Mouse (Mus musculus): ENCODE measurements at regions not wholly inside any gene's neighbourhood (a gene's known extent, or its start where the extent isn't known, plus 50 kb on each side); places are given as distances from the start of the nearest gene placed in this dataset.
"Not testable (repeated sequence)": the region's sequence is repeated elsewhere in the genome, so short reads cannot be mapped to it uniquely, and the experiment has no call there.

GRCm38 (mm10) chr6:66367263-66367662, 167.9 kb upstream of the Mad2l1 start:
- intact Hi-C loops (cut with DNase I): no loop called here
- H3K27ac ChIP-seq: no peak overlapping the region

GRCm38 (mm10) chr6:66381279-66381934, 153.8 kb upstream of the Mad2l1 start:
- no peak for TF ChIP-seq CTCF (IDR thresholded peaks at IDR 0.05)
- no peak for DNase-seq
- Histone ChIP-seq H3K27ac (no peak overlapping the region), H3K4me3 (no peak overlapping the region)
- intact Hi-C loops (cut with DNase I): no loop called here

More at GRCm38 (mm10) chr6:66367263-66367662, 167.9 kb upstream of the Mad2l1 start:
- TF ChIP-seq CTCF (IDR thresholded peaks at IDR 0.05): no peak
- peak; percentile 34 for DNase-seq
- no peak overlapping the region for H3K4me3 ChIP-seq

- H3K4me3 ChIP-seq: no peak overlapping the region
- no peak overlapping the region for H3K27ac ChIP-seq
- intact Hi-C loops (cut with DNase I): no loop called here
- no peak for TF ChIP-seq CTCF (IDR thresholded peaks at IDR 0.05)
- DNase-seq: no peak
Measured at GRCm38 (mm10) chr6:66382347-66383010, 152.7 kb upstream of the Mad2l1 start.

- TF ChIP-seq CTCF (IDR thresholded peaks at IDR 0.05): no peak
Measured at GRCm38 (mm10) chr6:66395147-66395546, 140.0 kb upstream of the Mad2l1 start.

GRCm38 (mm10) chr6:66397411-66397810, 137.8 kb upstream of the Mad2l1 start:
- no peak for TF ChIP-seq CTCF (IDR thresholded peaks at IDR 0.05)
- Histone ChIP-seq H3K27ac (no peak overlapping the region), H3K4me3 (no peak overlapping the region)
- DNase-seq: no peak
- intact Hi-C loops (cut with DNase I): no loop called here

More at GRCm38 (mm10) chr6:66395147-66395546, 140.0 kb upstream of the Mad2l1 start:
- DNase-seq: no peak
- intact Hi-C loops (cut with DNase I): no loop called here
- H3K4me3 ChIP-seq: no peak overlapping the region
- no peak overlapping the region for H3K27ac ChIP-seq

- TF ChIP-seq CTCF (IDR thresholded peaks at IDR 0.05): no peak
- DNase-seq: no peak
- intact Hi-C loops (cut with DNase I): no loop called here
Measured at GRCm38 (mm10) chr6:66398674-66399073, 136.5 kb upstream of the Mad2l1 start.

GRCm38 (mm10) chr6:66399091-66399755, 136.0 kb upstream of the Mad2l1 start:
- intact Hi-C loops (cut with DNase I): no loop called here
- no peak overlapping the region for H3K27ac ChIP-seq
- no peak for DNase-seq
- no peak overlapping the region for H3K4me3 ChIP-seq
- no peak for TF ChIP-seq CTCF (IDR thresholded peaks at IDR 0.05)

More at GRCm38 (mm10) chr6:66398674-66399073, 136.5 kb upstream of the Mad2l1 start:
- Histone ChIP-seq H3K27ac (no peak overlapping the region), H3K4me3 (no peak overlapping the region)

GRCm38 (mm10) chr6:66401468-66401867, 133.7 kb upstream of the Mad2l1 start:
- no peak for TF ChIP-seq CTCF (IDR thresholded peaks at IDR 0.05)
- H3K27ac ChIP-seq: no peak overlapping the region
- intact Hi-C loops (cut with DNase I): no loop called here
- 0 out of 2 replicates have a peak overlapping the region, but pooled peaks have one; percentile 11 for H3K4me3 ChIP-seq
- no peak for DNase-seq

- TF ChIP-seq CTCF (IDR thresholded peaks at IDR 0.05): no peak
- intact Hi-C loops (cut with DNase I): no loop called here
- 0 out of 2 replicates have a peak overlapping the region, but pooled peaks have one; percentile 11 for H3K4me3 ChIP-seq
- no peak for DNase-seq
- no peak overlapping the region for H3K27ac ChIP-seq
Measured at GRCm38 (mm10) chr6:66401868-66402440, 133.2 kb upstream of the Mad2l1 start.

GRCm38 (mm10) chr6:66414822-66415221, 120.4 kb upstream of the Mad2l1 start:
- Histone ChIP-seq H3K27ac (no peak overlapping the region), H3K4me3 (no peak overlapping the region)
- TF ChIP-seq CTCF (IDR thresholded peaks at IDR 0.05): no peak
- no peak for DNase-seq
- intact Hi-C loops (cut with DNase I): no loop called here

GRCm38 (mm10) chr6:66419452-66420041, 115.6 kb upstream of the Mad2l1 start:
- no peak for TF ChIP-seq CTCF (IDR thresholded peaks at IDR 0.05)

GRCm38 (mm10) chr6:66428370-66428769, 106.8 kb upstream of the Mad2l1 start:
- Histone ChIP-seq H3K27ac (no peak overlapping the region), H3K4me3 (no peak overlapping the region)
- no peak for DNase-seq
- TF ChIP-seq CTCF (IDR thresholded peaks at IDR 0.05): no peak
- intact Hi-C loops (cut with DNase I): no loop called here

More at GRCm38 (mm10) chr6:66419452-66420041, 115.6 kb upstream of the Mad2l1 start:
- Histone ChIP-seq H3K27ac (no peak overlapping the region), H3K4me3 (no peak overlapping the region)
- no peak for DNase-seq
- intact Hi-C loops (cut with DNase I): no loop called here

GRCm38 (mm10) chr6:66450408-66450807, 84.8 kb upstream of the Mad2l1 start:
- intact Hi-C loops (cut with DNase I); DNase-seq; H3K27ac ChIP-seq; H3K4me3 ChIP-seq: not testable (repeated sequence)

Measured in gastrocnemius, adult 2 months (tissue).